Mouse (Mus musculus) liver, embryonic 14.5 days (tissue): ENCODE measurements around the gene Fnip2. TPM values are rescaled to one million over a fixed set of nuclear protein-coding genes. Genes with fewer than 3 reads are reported as not detected.

Source experiments
- ATAC-seq: fragments of 200-750 bp; cut with Nextera tagmentation; 2 replicates; pipeline ENCODE4 v1.8.0; 2017; ENCODE audit warnings: moderate number of reproducible peaks, mild to moderate bottlenecking, moderate library complexity; ENCODE audit not compliant: insufficient read depth
- DNase-seq, 3 experiments: peaks; one replicate each; pipeline ENCODE4 v3.0.0-alpha.2; 2012 to 2013; ENCODE audit warnings: low read depth in 3 of 3, low spot score in 3 of 3
- H3K27ac ChIP-seq: fragments of 300-500 bp; sonication (generic); 2 replicates; pipeline ENCODE4 v1.5.1; 2014; ENCODE audit warnings: moderate library complexity, mild to moderate bottlenecking, control low read depth, inconsistent platforms
- H3K27me3 ChIP-seq: fragments of 300-500 bp; sonication (generic); 2 replicates; pipeline ENCODE4 v1.6.1; 2014; ENCODE audit warnings: mild to moderate bottlenecking, low read length, moderate library complexity; ENCODE audit not compliant: control insufficient read depth, insufficient read depth
- H3K36me3 ChIP-seq: fragments of 300-500 bp; sonication (generic); replicated peaks from 2 replicates; pipeline ENCODE4 v1.6.1; 2014; ENCODE audit warnings: low read depth; ENCODE audit not compliant: control insufficient read depth, insufficient read depth
- H3K4me1 ChIP-seq, 2 experiments: fragments of 200-500 bp in 1 of 2; fragments of 300-500 bp in 1 of 2; sonication (generic) in 1 of 2; replicated peaks; 2 replicates each; pipeline ENCODE4 v1.6.1; 2012 to 2014; ENCODE audit warnings: antibody characterized with exemption in 1 of 2, inconsistent platforms in 1 of 2, low read length in 1 of 2; ENCODE audit not compliant: control insufficient read depth in 2 of 2, insufficient read depth in 2 of 2
- H3K4me2 ChIP-seq: fragments of 300-500 bp; sonication (generic); 2 replicates; pipeline ENCODE4 v1.6.1; 2014; ENCODE audit warnings: low read depth, mild to moderate bottlenecking, control low read depth, moderate library complexity
- H3K4me3 ChIP-seq, 2 experiments: fragments of 200-500 bp in 1 of 2; fragments of 300-500 bp in 1 of 2; sonication (generic) in 1 of 2; 2 replicates each; pipeline ENCODE4 v1.5.1; 2012 to 2014; ENCODE audit warnings: low read depth in 2 of 2, low read length in 2 of 2, mild to moderate bottlenecking in 2 of 2, control low read depth in 1 of 2, inconsistent platforms in 1 of 2, moderate library complexity in 1 of 2; ENCODE audit not compliant: insufficient read depth in 1 of 2
- H3K9ac ChIP-seq: fragments of 300-500 bp; sonication (generic); replicated peaks from 2 replicates; pipeline ENCODE4 v1.6.1; 2014; ENCODE audit warnings: mild to moderate bottlenecking, control low read depth, moderate library complexity
- H3K9me3 ChIP-seq: fragments of 300-500 bp; sonication (generic); 2 replicates; pipeline ENCODE4 v1.6.1; 2016; ENCODE audit warnings: low read length, mixed read lengths; ENCODE audit not compliant: control insufficient read depth
- CTCF ChIP-seq: IDR thresholded peaks from 2 replicates; pipeline ENCODE4 v1.5.1; 2016; ENCODE audit warnings: antibody characterized with exemption, low read depth, control low read depth
- EP300 ChIP-seq: IDR thresholded peaks from 2 replicates; pipeline ENCODE4 v1.6.1; 2016; ENCODE audit warnings: antibody characterized with exemption, low read depth
- WGBS: fragments of 180-500 bp; shearing (Covaris S2); extraction: QIAGEN DNeasy Blood & Tissue Kit; methylation state at CpG from one replicate; pipeline ENCODE4 v1.1.7; 2014; ENCODE audit not compliant: insufficient replicate concordance; 5-methylcytosine and 5-hydroxymethylcytosine counted together
- polyA plus RNA-seq, 2 experiments: library from polyadenylated mRNA; depleted of rRNA in 1 of 2; stranded (reverse) in 1 of 2; unstranded in 1 of 2; fragments of >200 nt; fragmentation: Nextera tagmentation in 1 of 2; extraction: Ambion mirVana in 1 of 2; gene quantifications; 2 replicates each; pipeline versions ENCODE4 v1.2.1 to v1.2.3; 2012 to 2014

Fnip2 gene
- polyA plus RNA-seq, 2 experiments, result 3.5 to 5.9 TPM

DNA sequence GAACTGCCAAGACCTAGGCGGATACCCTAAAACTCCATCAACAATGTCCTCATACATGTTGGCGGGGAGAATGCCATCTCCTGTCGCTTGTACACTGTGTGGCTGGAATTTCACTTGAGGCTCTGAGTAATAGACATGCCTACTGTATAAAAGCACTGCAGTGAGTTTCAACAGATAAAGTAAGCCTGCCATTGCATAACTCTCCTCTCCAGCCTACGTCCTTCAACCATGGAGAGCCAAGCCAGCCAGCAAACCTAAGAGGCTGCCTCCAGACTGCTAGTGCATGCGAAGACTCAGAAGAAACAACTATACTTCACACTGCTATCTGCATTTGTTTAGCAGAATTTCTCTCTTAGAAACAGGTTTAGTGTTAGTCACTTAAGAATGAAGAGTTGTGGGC lies 95.2 kb downstream of the Fnip2 start:
- H3K36me3 ChIP-seq, result peaks cover 29% of the 10 kb centered on the region
- no peak overlapping the region for H3K9ac ChIP-seq
- TF ChIP-seq EP300 (no peak), CTCF (no peak)
- WGBS, result 88% methylated on average over 5 of the region's 5 CpGs
- no peak overlapping the region for H3K4me3 ChIP-seq
- H3K4me1 ChIP-seq, result no peaks in the 10 kb centered on the region
- no peaks in the 10 kb centered on the region for H3K9me3 ChIP-seq
- no peak overlapping the region for H3K27ac ChIP-seq
- no peak for ATAC-seq
- no peaks in the 10 kb centered on the region for H3K27me3 ChIP-seq
- no peak overlapping the region for H3K4me2 ChIP-seq
- DNase-seq, result no peak

DNA sequence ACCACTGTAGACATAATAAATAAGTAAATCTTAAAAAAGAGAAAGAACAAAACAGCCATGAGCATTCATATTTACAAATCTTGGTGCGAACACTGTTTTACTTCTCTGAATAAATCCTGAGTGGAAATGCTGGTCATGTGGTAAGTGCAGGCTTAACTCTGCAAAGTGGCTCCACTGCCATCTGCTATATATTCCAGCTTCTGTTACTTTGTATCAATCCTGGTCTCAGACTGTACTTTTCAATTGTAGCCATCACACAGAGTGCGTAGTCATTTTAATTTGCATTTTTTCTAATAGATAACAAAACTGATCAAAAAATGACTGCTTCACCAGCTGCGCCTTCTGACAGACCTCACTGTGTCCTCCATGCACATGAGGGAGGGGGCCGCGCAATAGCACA lies 98.2 kb downstream of the Fnip2 start:
- Histone ChIP-seq H3K27me3 (no peaks in the 10 kb centered on the region), H3K9ac (no peak overlapping the region), H3K9me3 (no peaks in the 10 kb centered on the region), H3K36me3 (peaks cover 19% of the 10 kb centered on the region), H3K27ac (no peak overlapping the region), H3K4me1 (no peaks in the 10 kb centered on the region), H3K4me2 (no peak overlapping the region), H3K4me3 (no peak overlapping the region)
- no peak for ATAC-seq
- no peak for DNase-seq
- TF ChIP-seq EP300 (no peak), CTCF (no peak)
- WGBS, result 91% methylated on average over 5 of the region's 5 CpGs

DNA sequence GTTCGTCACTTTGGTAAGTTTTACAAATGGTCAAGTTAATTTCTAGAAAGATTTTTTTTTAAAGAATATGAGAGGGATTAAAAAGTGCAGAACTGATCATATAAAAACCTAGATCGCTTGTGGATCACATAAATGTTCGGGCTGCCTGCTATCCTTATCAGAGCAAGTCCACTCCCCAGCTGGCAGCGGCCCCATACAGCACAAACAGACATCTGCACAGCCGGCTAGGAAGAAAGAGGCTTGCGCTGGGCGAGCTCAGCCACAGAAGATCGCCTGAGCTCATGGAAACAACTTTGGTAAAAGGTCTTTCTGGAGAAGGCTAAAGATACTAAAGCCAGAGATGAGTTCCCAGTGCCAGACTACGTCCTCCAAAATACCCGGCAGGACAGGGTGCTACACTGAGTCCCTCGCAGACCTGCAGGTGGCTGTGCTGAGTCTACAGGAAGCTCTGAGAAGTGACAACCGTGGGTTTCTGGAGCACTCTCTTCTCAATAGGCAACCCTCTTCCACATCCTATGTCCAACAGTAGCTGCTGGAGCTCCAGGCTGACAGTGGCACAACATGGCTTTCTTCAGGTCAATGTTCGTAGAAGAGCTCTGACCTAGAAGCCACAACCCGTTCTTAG lies 108.8 kb downstream of the Fnip2 start:
- no peak for TF ChIP-seq EP300
- no peak for TF ChIP-seq CTCF
- Histone ChIP-seq H3K27me3 (no peaks in the 10 kb centered on the region), H3K9ac (no peak overlapping the region), H3K9me3 (no peaks in the 10 kb centered on the region), H3K4me1 (no peaks in the 10 kb centered on the region), H3K4me3 (no peak overlapping the region), H3K27ac (no peak overlapping the region), H3K4me2 (no peak overlapping the region), H3K36me3 (peaks cover 28% of the 10 kb centered on the region)
- DNase-seq (no peak), ATAC-seq (no peak)
- WGBS, result 77% methylated on average over 14 of the region's 14 CpGs

DNA sequence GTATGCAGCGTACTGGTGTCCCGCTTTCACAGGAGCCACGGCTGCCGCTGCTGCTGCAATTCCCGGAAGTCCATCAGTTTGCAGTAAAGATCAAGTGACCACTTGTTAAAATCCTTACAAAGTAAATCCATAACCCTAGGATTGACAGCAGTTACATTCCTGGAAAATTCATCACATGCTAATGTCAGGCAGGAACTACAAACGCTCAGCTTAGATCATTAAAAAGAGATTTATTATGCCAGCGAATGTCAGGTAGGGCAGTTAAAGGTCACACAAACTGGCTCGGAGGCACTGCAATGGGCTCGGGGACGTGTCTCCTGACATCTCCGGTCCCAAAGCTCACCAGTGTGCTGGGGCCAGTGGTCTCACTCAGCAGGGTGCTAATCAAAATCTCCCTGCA lies 111.8 kb downstream of the Fnip2 start:
- no peak overlapping the region for H3K27ac ChIP-seq
- DNase-seq (no peak), ATAC-seq (no peak)
- WGBS, result 88% methylated on average over 11 of the region's 11 CpGs
- H3K4me3 ChIP-seq, result no peak overlapping the region
- no peak overlapping the region for H3K4me2 ChIP-seq
- no peaks in the 10 kb centered on the region for H3K27me3 ChIP-seq
- no peak overlapping the region for H3K9ac ChIP-seq
- peaks cover 19% of the 10 kb centered on the region for H3K36me3 ChIP-seq
- TF ChIP-seq CTCF, result no peak
- TF ChIP-seq EP300, result no peak
- H3K4me1 ChIP-seq, result no peaks in the 10 kb centered on the region
- no peaks in the 10 kb centered on the region for H3K9me3 ChIP-seq

DNA sequence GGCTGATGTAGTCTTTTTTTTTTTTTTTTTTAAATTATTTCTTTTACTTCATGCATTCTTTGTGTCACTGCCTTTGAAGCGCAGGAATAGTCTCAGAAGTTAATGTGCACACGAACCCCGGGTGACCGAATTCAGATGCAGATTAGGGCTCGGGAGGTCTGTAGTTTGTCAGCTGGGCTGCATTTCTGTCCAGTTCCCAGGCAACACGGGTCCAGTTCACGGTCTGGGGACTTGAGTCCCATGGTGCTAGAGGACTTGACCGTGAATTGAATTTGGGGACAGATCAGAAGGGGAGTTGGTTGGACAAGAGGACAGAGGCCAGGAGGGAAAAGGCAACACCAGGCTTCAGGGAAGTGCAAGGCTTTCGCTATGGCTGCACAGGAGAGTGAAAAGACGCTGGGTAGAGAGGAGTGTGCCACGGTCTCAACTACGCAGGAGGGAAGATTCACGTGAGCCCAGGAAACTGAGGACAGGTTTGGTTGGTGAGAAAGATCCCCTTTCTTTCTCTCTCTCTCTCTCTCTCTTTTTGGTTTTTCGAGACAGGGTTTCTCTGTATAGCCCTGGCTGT lies 114.8 kb downstream of the Fnip2 start:
- H3K4me1 ChIP-seq, result no peaks in the 10 kb centered on the region
- H3K9me3 ChIP-seq, result no peaks in the 10 kb centered on the region
- ATAC-seq (no peak), DNase-seq (no peak)
- H3K27ac ChIP-seq, result no peak overlapping the region
- 85% methylated on average over 14 of the region's 14 CpGs for WGBS
- H3K9ac ChIP-seq, result no peak overlapping the region
- H3K27me3 ChIP-seq, result no peaks in the 10 kb centered on the region
- no peaks in the 10 kb centered on the region; the same call in 1 of the 2 replicates for H3K36me3 ChIP-seq
- TF ChIP-seq EP300 (no peak), CTCF (no peak)
- H3K4me2 ChIP-seq, result no peak overlapping the region
- H3K4me3 ChIP-seq, result no peak overlapping the region
